Mouse (Mus musculus): Measurements from ENCODE around the gene Rgs14. TPM values are rescaled to one million over a fixed set of nuclear protein-coding genes. Genes with fewer than 3 reads are reported as not detected.

Rgs14 gene
- total RNA-seq, 2 experiments from 2014 or later, result 1.9 to 2.6 TPM

DNA sequence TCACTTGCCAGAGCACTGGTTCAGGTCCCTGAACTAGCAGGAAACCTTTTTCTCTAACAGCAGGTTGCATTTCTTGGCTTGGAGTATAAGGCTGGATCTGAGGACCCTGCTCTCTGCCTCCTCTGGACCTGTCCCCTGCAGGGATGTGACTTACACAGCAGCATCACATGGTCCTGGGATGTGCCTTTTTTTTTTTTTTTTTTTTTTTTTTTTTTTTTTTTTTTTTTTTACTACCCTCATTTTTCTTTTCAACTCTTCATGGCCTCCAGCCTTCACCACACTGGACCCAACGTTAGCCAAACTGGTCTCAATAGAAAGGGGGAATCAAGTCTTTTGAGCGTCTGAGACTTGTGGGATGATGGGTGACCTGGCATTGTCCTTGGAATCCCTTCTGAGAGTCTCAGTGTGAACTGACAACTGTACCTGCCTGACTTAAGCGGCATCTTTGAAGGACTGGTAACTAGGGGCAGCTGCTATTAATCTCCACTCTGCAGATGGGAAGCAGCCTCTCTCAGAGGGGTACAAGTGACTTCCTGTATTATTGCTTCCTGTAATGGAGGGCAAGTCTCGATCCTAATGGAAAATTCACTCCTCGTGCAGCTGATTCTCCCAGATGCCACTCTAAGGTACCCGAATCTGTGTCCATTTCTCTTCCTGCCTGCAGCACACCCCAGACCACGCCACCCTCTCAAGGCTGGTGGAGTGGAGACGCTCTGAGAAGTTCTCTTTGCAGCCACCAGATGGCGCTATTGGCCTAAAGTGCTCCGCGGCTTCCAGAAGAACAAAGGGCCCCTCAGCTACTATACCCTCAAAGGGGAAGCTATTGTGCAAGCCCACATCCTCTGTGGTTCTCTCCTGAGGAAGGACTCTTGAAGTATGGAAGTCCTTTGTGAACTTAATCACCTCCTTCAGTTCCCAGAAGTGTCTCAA lies 35.6 kb downstream of the Rgs14 start:
- DNase-seq, result peak; percentile 83

DNA sequence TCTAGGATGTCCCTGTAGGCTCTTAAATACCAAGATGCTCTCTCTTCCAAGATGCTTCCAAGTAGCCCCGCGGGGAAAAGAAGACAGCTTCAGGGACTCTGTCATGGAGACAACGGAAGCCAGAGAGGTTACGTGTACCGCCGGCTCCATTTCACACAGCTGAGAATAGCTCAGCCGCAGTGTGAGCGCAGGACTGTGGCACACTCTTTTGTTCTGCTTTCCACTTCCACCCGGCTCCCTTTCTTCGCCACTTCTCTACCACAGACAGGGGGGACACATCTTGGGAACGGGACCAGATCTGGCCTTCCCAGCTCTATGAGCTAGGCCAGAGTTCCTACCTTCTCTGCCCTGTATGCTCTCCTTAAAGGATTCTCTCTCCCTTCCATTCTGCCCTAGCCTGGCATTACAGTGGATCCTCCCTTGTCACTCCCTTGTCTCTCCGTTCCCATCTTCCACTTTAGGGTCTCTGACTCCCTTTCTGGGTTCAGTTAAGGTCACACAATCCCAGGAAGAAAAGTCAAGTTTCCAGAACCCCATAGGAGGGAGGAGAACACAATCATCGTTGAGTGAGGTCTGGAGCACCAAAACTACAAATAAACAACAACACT lies 36.4 kb downstream of the Rgs14 start:
- no peak for DNase-seq

GRCm38 (mm10) chr13:55407341-55407740 lies 37.8 kb downstream of the Rgs14 start:
- no peak for DNase-seq

GRCm38 (mm10) chr13:55408546-55409120 lies 39.1 kb downstream of the Rgs14 start:
- no peak for DNase-seq

GRCm38 (mm10) chr13:55411826-55412225 lies 42.3 kb downstream of the Rgs14 start:
- DNase-seq, result no peak

DNA sequence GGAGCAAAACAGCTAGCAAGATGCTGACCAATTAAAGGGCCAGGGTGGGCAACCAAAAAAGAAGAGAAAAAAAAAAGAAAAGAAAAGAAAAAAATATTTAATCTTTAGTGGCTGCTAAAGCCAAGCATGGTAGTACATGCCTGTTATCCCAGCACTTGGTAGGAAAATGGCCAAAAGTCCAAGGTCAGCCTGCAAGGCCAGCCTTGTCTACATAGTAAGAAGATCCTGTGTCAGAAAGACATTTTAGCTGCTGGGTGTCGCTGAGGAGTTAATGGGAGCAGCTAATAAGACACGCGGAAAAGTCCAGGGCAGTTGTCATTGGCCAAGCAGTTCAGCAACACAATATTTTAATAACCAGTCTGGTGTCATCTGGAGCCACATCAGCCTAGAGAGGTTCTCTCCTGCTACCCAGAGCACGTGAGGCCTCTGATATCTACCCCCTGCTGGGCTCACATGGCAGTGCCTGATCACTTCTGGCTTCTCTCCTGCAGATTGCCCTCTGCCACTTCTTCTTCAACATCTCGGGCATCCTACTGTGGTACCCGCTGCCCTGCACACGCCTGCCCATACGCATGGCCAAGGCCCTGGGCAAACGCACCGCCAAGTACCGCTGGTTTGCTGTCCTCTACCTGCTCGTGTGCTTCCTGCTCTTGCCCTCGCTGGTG lies 43.2 kb downstream of the Rgs14 start:
- no peak for DNase-seq

DNA sequence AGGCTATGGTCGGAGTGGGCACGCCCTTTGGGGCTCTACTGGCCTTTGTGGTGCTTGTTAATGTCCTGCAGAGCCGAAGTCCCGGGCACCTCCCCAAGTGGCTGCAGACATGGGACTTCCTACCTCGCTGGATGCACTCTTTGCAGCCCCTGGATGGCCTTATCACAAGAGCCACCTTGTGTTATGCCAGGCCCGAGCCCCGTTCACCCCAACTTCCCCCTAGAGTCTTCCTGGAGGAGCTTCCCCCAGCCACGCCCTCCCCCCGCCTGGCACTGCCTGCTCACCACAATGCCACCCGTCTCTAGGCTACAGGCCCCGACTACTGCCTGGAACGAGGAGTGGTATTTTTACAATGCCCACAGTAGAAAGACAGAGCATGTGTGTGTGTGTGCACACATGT lies 43.8 kb downstream of the Rgs14 start:
- no peak for DNase-seq

- peak; percentile 52 for DNase-seq
Measured at GRCm38 (mm10) chr13:55414743-55415380, 45.3 kb downstream of the Rgs14 start, which contains the start of gene Pfn3. Gene Pfn3 (minus strand): TSS chr13:55415232.

GRCm38 (mm10) chr13:55418004-55418403 lies 48.5 kb downstream of the Rgs14 start:
- DNase-seq, result peak; percentile 95

GRCm38 (mm10) chr13:55419142-55419541 lies 49.6 kb downstream of the Rgs14 start:
- DNase-seq, result no peak

GRCm38 (mm10) chr13:55420018-55420932 lies 50.7 kb downstream of the Rgs14 start:
- no peak for DNase-seq

DNA sequence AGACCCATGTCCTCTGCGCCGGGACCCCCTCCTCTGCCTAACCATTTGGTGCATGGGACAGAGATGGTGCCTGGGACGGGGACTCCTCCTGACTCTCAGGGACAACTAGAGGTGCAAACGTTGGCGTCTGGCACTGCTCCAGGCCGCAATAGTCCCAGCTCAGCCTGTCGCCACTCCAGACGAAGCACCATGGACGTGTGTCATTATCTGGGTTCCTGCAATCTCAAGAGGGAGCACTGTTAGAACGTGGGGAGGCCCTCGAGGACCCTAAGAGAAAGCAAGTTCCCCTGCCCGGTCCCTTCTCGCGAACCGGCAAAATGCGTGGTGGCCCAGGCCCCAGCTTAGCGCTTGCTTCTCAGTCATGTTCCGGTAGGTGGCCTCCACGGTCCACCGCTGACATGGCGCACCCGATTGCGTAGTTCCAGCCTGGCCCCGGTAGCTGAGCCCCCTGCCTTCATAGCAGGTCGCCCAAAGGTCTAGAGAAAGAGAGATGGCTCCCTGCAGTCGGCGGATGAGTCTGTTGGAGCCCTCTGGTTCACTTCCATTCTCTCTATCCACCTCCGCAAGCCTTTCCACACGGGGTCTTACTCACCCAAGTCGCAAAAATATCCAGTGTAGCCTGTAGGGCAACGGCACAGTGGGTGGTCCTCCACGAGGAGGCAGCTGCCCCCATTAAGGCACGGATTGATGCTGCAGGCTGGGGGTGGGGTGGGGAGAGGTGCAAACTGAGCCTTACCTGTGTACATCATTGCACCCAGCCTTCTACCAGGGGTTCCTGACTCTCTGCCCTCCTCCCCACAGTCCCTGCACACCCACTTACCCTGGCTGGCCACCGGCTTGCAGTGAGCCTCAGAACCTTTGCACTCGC lies 51.6 kb downstream of the Rgs14 start:
- peak; percentile 80 for DNase-seq

DNA sequence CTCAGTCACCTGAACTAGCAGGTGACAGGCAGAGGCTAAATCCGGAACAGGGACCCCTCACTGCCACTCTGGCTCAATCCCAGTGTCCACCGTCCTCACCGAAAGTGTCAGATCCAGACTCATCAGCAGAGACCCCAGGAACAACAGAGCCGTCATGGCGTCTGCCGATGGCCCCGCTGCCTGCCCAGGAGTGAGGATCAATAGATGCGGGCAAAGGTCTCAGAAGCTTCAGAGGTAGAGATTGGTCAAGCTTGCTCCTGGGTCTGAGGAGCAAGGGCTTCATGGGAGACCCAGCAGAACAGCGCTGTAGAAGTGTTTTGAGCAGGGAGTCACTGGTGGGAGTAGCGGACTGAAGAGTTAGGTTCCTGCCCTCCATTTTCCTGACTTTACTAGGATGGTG lies 57.1 kb downstream of the Rgs14 start, which contains the start of gene F12:
TSS of gene F12 (minus strand) at position 181 of the 400 bp plus-strand sequence.
- DNase-seq, result no peak

- DNase-seq, result peak; percentile 77
Measured at GRCm38 (mm10) chr13:55429226-55429888, 59.8 kb downstream of the Rgs14 start.

GRCm38 (mm10) chr13:55430566-55430965 lies 61.0 kb downstream of the Rgs14 start:
- DNase-seq, result no peak

DNA sequence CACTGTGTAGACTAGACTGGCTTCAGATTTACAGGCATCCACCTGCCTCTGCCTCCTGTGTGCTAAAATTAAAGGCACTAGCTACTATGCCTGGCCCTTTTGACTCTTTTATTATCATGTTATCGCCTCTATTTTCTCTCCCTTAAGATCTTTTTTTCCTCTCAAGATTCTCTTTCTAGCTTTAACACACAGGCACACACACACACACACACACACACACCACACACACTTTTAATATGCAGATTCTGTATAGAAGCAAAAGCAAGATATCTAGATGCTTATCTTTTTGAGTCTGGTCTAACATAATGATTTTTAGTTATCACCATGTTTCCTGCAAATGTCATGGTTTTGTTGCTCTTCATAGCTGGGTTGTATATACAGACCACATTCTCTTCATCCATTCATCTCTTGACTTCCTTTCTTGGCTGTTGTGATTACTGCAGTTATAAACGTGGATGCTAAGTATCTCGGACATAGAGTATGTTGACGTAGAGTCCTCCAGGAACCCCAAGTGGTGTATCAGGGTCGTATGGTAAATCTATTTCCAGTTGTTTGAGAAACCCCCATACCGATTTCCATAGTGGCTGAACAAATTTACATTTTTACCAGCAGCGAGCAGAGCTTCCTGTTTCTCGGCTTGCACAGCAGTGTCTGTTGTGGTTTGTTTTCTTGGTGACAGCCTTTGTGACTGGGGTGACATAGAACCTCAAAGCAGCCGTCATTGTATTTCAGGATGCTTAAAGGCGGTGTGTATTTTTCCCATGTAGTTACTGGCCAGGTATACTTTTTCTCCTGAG lies 62.6 kb downstream of the Rgs14 start:
- DNase-seq, result no peak
